Mouse (Mus musculus): ENCODE measurements at regions not wholly inside any gene's neighbourhood (a gene's known extent, or its start where the extent isn't known, plus 50 kb on each side); places are given as distances from the start of the nearest gene placed in this dataset.

GRCm38 (mm10) chr3:41495097-41495496 lies 60.4 kb upstream of the Jade1 start:
- ATAC-seq (ENCODE audit: insufficient read depth, low FRiP score), result no peak
- Histone ChIP-seq H3K36me3 (ENCODE audit: control insufficient read depth, insufficient read depth, low read length) (no peaks in the 10 kb centered on the region), H3K4me2 (ENCODE audit: low read depth, low read length) (no peak overlapping the region), H3K4me1 (ENCODE audit: control insufficient read depth, insufficient read depth, low read length) (peaks cover 14% of the 10 kb centered on the region), H3K4me3 (replicated peaks; ENCODE audit: low read length) (no peak overlapping the region), H3K9ac (ENCODE audit: low read length) (no peak overlapping the region), H3K27ac (ENCODE audit: low read length) (no peak overlapping the region), H3K9me3 (replicated peaks; ENCODE audit: control insufficient read depth, low read length) (no peaks in the 10 kb centered on the region), H3K27me3 (ENCODE audit: control insufficient read depth, insufficient read depth, low read length) (no peaks in the 10 kb centered on the region)
- WGBS, result 77% methylated on average over 5 of the region's 5 CpGs

GRCm38 (mm10) chr3:41493472-41493871 lies 62.1 kb upstream of the Jade1 start:
- Histone ChIP-seq H3K4me2 (ENCODE audit: low read depth, low read length) (no peak overlapping the region), H3K4me3 (replicated peaks; ENCODE audit: low read length) (no peak overlapping the region), H3K9me3 (replicated peaks; ENCODE audit: control insufficient read depth, low read length) (no peaks in the 10 kb centered on the region), H3K4me1 (ENCODE audit: control insufficient read depth, insufficient read depth, low read length) (peaks cover 3% of the 10 kb centered on the region), H3K27me3 (ENCODE audit: control insufficient read depth, insufficient read depth, low read length) (no peaks in the 10 kb centered on the region), H3K27ac (ENCODE audit: low read length) (no peak overlapping the region), H3K9ac (ENCODE audit: low read length) (no peak overlapping the region), H3K36me3 (ENCODE audit: control insufficient read depth, insufficient read depth, low read length) (no peaks in the 10 kb centered on the region)
- 92% methylated on average over 7 of the region's 7 CpGs for WGBS
- no peak for ATAC-seq (ENCODE audit: insufficient read depth, low FRiP score)

- Histone ChIP-seq H3K27me3 (ENCODE audit: control insufficient read depth, insufficient read depth, low read length) (no peaks in the 10 kb centered on the region), H3K36me3 (ENCODE audit: control insufficient read depth, insufficient read depth, low read length) (no peaks in the 10 kb centered on the region), H3K4me1 (ENCODE audit: control insufficient read depth, insufficient read depth, low read length) (no peaks in the 10 kb centered on the region), H3K9me3 (replicated peaks; ENCODE audit: control insufficient read depth, low read length) (no peaks in the 10 kb centered on the region), H3K4me2 (ENCODE audit: low read depth, low read length) (no peak overlapping the region), H3K9ac (ENCODE audit: low read length) (no peak overlapping the region), H3K4me3 (replicated peaks; ENCODE audit: low read length) (no peak overlapping the region), H3K27ac (ENCODE audit: low read length) (no peak overlapping the region)
- ATAC-seq (ENCODE audit: insufficient read depth, low FRiP score), result no peak
- 66% methylated on average over 13 of the region's 13 CpGs for WGBS
These were observed 62.7 kb upstream of the Jade1 start for GRCm38 (mm10) chr3:41492727-41493392.

- Histone ChIP-seq H3K9me3 (replicated peaks; ENCODE audit: control insufficient read depth, low read length) (no peaks in the 10 kb centered on the region), H3K27me3 (ENCODE audit: control insufficient read depth, insufficient read depth, low read length) (no peaks in the 10 kb centered on the region), H3K27ac (ENCODE audit: low read length) (no peak overlapping the region), H3K9ac (ENCODE audit: low read length) (no peak overlapping the region), H3K4me1 (ENCODE audit: control insufficient read depth, insufficient read depth, low read length) (no peaks in the 10 kb centered on the region), H3K36me3 (ENCODE audit: control insufficient read depth, insufficient read depth, low read length) (no peaks in the 10 kb centered on the region), H3K4me2 (ENCODE audit: low read depth, low read length) (no peak overlapping the region), H3K4me3 (replicated peaks; ENCODE audit: low read length) (no peak overlapping the region)
- no peak for ATAC-seq (ENCODE audit: insufficient read depth, low FRiP score)
- WGBS, result 74% methylated on average over 3 of the region's 3 CpGs
These were observed 63.4 kb upstream of the Jade1 start for GRCm38 (mm10) chr3:41492031-41492726.

GRCm38 (mm10) chr3:41491185-41491584 lies 64.3 kb upstream of the Jade1 start:
- Histone ChIP-seq H3K27me3 (ENCODE audit: control insufficient read depth, insufficient read depth, low read length) (no peaks in the 10 kb centered on the region), H3K4me3 (replicated peaks; ENCODE audit: low read length) (no peak overlapping the region), H3K9ac (ENCODE audit: low read length) (no peak overlapping the region), H3K9me3 (replicated peaks; ENCODE audit: control insufficient read depth, low read length) (no peaks in the 10 kb centered on the region), H3K36me3 (ENCODE audit: control insufficient read depth, insufficient read depth, low read length) (no peaks in the 10 kb centered on the region), H3K4me2 (ENCODE audit: low read depth, low read length) (no peak overlapping the region), H3K4me1 (ENCODE audit: control insufficient read depth, insufficient read depth, low read length) (no peaks in the 10 kb centered on the region), H3K27ac (ENCODE audit: low read length) (no peak overlapping the region)
- no peak for ATAC-seq (ENCODE audit: insufficient read depth, low FRiP score)
- WGBS, result 82% methylated on average over 4 of the region's 4 CpGs

GRCm38 (mm10) chr3:41489998-41490397 lies 65.5 kb upstream of the Jade1 start:
- H3K27me3 ChIP-seq (ENCODE audit: control insufficient read depth, insufficient read depth, low read length), result no peaks in the 10 kb centered on the region
- H3K4me1 ChIP-seq (ENCODE audit: control insufficient read depth, insufficient read depth, low read length), result no peaks in the 10 kb centered on the region
- H3K27ac ChIP-seq (ENCODE audit: low read length), result no peak overlapping the region
- ATAC-seq (ENCODE audit: insufficient read depth, low FRiP score), result no peak
- H3K4me3 ChIP-seq (replicated peaks; ENCODE audit: low read length), result no peak overlapping the region
- H3K36me3 ChIP-seq (ENCODE audit: control insufficient read depth, insufficient read depth, low read length), result no peaks in the 10 kb centered on the region
- H3K9ac ChIP-seq (ENCODE audit: low read length), result no peak overlapping the region
- no peak overlapping the region for H3K4me2 ChIP-seq (ENCODE audit: low read depth, low read length)
- no peaks in the 10 kb centered on the region for H3K9me3 ChIP-seq (replicated peaks; ENCODE audit: control insufficient read depth, low read length)

GRCm38 (mm10) chr3:41489571-41489970 lies 66.0 kb upstream of the Jade1 start:
- 50% methylated on average over 3 of the region's 3 CpGs for WGBS
- Histone ChIP-seq H3K4me2 (ENCODE audit: low read depth, low read length) (no peak overlapping the region), H3K27me3 (ENCODE audit: control insufficient read depth, insufficient read depth, low read length) (no peaks in the 10 kb centered on the region), H3K27ac (ENCODE audit: low read length) (no peak overlapping the region), H3K4me3 (replicated peaks; ENCODE audit: low read length) (no peak overlapping the region), H3K9me3 (replicated peaks; ENCODE audit: control insufficient read depth, low read length) (no peaks in the 10 kb centered on the region), H3K4me1 (ENCODE audit: control insufficient read depth, insufficient read depth, low read length) (no peaks in the 10 kb centered on the region), H3K9ac (ENCODE audit: low read length) (no peak overlapping the region), H3K36me3 (ENCODE audit: control insufficient read depth, insufficient read depth, low read length) (no peaks in the 10 kb centered on the region)
- peak; percentile 41; the same call in 1 of the 2 replicates for ATAC-seq (ENCODE audit: insufficient read depth, low FRiP score)

GRCm38 (mm10) chr3:41488229-41488774 lies 67.2 kb upstream of the Jade1 start:
- Histone ChIP-seq H3K36me3 (ENCODE audit: control insufficient read depth, insufficient read depth, low read length) (no peaks in the 10 kb centered on the region), H3K27ac (ENCODE audit: low read length) (no peak overlapping the region), H3K27me3 (ENCODE audit: control insufficient read depth, insufficient read depth, low read length) (no peaks in the 10 kb centered on the region), H3K9me3 (replicated peaks; ENCODE audit: control insufficient read depth, low read length) (no peaks in the 10 kb centered on the region), H3K4me1 (ENCODE audit: control insufficient read depth, insufficient read depth, low read length) (no peaks in the 10 kb centered on the region), H3K4me2 (ENCODE audit: low read depth, low read length) (no peak overlapping the region), H3K4me3 (replicated peaks; ENCODE audit: low read length) (no peak overlapping the region), H3K9ac (ENCODE audit: low read length) (no peak overlapping the region)
- WGBS, result 3% methylated on average over 1 of the region's 1 CpGs
- no peak for ATAC-seq (ENCODE audit: insufficient read depth, low FRiP score)

GRCm38 (mm10) chr3:41484920-41485319 lies 70.6 kb upstream of the Jade1 start:
- no peaks in the 10 kb centered on the region for H3K4me1 ChIP-seq (ENCODE audit: control insufficient read depth, insufficient read depth, low read length)
- no peak overlapping the region for H3K9ac ChIP-seq (ENCODE audit: low read length)
- H3K4me3 ChIP-seq (replicated peaks; ENCODE audit: low read length), result no peak overlapping the region
- 85% methylated on average over 9 of the region's 9 CpGs for WGBS
- no peaks in the 10 kb centered on the region for H3K36me3 ChIP-seq (ENCODE audit: control insufficient read depth, insufficient read depth, low read length)
- ATAC-seq (ENCODE audit: insufficient read depth, low FRiP score), result no peak
- H3K27me3 ChIP-seq (ENCODE audit: control insufficient read depth, insufficient read depth, low read length), result no peaks in the 10 kb centered on the region
- H3K4me2 ChIP-seq (ENCODE audit: low read depth, low read length), result no peak overlapping the region
- no peaks in the 10 kb centered on the region for H3K9me3 ChIP-seq (replicated peaks; ENCODE audit: control insufficient read depth, low read length)
- H3K27ac ChIP-seq (ENCODE audit: low read length), result no peak overlapping the region
